Mouse (Mus musculus) heart, postnatal 36 days (tissue): ENCODE data around the gene Opcml. TPM values are rescaled to one million over a fixed set of nuclear protein-coding genes. Genes with fewer than 3 reads are reported as not detected.

ENCODE experiments used
- DNase-seq, 2 experiments: peaks; one replicate each; pipeline ENCODE4 v3.0.0; 2021 to 2022
- intact Hi-C: fragments of 180-260 bp; cut with DNase I; formaldehyde crosslinking; loops from one replicate; pipeline ENCODE4 v1.15.1; 2025
- total RNA-seq, 2 experiments: library from RNA; stranded (reverse); gene quantifications; 2 replicates each; pipeline ENCODE4 v1.2.3; 2021

The Opcml gene
- total RNA-seq, 2 experiments from 2014 or later = 0.86 to 1.2 TPM

DNA sequence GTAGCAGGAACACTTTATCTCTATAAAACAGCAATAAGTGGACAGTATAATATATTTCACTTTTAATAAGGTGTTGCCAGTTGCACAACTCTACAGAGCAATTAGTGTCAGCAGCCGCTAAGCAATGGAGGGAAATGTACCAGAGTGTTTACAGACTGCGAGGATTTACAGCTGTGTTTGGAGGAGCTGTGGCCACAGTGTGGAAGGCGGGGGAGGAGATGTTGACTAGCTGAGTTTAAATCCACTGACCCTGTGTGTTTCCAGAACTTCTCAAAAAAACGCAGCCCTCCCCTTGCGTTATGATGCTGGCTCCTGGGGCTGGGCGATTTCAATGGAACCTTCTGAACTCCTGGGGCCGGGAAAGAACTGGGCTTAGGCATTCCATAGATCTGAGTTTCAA lies 33.8 kb downstream of the Opcml start:
- intact Hi-C loops = no loop called here
- DNase-seq = no peak

DNA sequence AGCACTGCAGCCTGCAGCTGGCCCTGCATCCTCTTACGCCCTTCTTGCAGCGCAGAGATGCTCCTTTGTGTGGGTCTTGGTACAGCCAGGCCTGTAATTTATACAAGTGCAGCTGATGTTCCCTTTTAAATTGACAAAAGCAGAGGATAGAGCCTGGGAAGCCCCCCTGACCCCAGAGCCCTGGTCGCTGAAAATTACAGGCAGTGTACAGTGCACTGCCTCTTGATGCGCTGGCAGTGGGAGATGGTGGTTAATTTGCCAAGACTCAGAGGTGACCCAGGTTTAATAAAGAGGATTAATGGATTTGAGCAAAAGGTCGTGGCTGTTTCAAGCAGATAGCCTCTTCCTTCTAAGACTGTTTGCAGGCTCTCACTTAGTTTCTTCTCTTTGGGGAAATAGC lies 39.9 kb downstream of the Opcml start:
- intact Hi-C loops = no loop called here
- DNase-seq = no peak

DNA sequence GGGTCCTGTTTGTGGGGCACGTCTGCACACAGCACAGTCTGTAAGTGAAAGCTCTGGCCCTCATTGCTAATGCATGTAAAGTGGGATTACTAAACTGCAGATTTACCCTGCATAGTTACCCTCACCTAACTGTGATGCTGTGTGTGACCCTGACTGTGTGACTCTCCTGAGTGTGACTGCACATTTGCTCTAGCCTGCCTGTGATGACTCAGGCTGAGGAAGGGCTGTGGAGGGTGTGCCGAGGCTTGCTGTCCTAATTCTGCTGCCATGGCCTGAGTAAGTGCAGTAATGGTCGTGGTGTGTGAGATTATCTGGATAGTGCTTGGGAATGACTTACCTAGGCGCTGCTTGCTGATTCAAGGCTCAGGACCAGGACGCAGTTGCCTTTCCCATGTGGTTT lies 52.2 kb downstream of the Opcml start:
- intact Hi-C loops = no loop called here
- no peak for DNase-seq

DNA sequence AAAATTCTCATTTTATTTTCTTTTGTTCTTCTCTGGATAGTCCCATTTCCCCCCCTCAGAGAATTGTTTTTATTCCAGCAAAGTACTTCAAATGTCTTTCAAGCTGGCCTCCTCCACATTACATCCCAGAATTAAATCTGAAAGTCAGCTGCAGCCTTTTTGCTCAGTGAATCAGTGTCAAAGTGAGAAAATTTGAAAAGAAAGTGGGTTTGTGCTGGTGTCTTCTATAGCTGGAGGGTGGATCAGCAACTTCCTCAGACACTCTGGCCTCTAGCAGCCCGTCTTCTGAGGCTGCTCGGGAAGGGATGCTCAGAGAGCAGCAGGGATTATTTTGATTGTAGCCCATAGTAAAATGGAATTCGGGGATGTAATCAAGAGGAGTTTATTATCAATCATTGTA lies 81.0 kb downstream of the Opcml start:
- intact Hi-C loops = no loop called here
- no peak for DNase-seq

DNA sequence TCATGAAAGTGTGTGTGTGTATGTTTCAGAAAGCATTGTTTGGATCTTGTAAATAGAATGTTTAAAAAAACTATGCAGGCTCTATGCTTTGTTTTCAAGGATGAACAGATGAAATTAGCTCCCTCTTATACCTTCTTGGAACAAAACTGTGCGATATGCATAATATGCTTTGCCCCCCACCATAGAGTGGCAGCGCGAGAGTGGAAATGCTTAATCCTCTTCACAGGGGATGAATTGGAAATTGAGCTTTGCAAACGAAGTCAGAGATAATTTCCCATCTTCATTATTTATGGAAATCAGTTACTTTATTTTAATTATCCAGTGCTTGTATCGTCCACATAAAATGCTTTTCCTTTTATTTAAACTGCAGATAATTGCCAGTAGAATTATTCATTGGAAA lies 99.1 kb downstream of the Opcml start:
- intact Hi-C loops = no loop called here
- DNase-seq = no peak

DNA sequence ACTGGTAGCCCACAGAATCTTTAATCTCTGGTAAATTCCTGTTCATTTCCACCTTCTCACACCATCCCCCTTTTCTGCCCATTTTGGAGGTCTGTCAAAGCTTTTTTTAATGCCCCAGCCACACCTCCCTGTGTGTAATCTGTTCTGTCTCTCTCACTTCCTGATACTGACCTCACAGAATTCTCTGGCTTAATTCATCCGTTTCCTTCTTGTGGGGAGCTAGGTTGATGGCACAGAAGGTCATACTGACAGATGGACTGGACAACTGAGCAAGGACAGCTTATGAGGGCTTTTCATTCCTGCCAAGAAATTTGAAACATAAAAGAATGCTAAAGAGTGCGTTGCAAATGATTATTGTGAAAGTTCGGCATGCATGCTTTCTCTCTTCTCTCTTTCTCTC lies 126.7 kb downstream of the Opcml start:
- intact Hi-C loops = no loop called here
- no peak for DNase-seq

DNA sequence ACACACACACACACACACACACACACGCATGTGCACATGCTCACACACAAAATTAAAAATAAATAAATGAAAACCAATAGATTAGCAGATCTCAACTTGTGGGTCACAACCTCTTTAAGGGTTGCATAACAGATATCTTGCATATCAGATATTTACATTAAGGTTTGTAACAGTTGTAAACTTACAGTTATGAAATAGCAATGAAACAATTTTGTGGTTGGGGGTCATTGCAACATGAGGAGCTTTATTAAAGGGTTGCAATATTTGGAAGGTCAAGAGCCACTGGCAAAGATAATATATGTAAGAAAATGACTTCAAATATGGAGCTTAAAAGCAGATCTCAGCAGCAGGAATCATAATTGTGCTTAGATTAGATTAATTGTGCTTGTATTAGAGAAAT lies 132.9 kb downstream of the Opcml start:
- intact Hi-C loops = no loop called here
- no peak for DNase-seq

DNA sequence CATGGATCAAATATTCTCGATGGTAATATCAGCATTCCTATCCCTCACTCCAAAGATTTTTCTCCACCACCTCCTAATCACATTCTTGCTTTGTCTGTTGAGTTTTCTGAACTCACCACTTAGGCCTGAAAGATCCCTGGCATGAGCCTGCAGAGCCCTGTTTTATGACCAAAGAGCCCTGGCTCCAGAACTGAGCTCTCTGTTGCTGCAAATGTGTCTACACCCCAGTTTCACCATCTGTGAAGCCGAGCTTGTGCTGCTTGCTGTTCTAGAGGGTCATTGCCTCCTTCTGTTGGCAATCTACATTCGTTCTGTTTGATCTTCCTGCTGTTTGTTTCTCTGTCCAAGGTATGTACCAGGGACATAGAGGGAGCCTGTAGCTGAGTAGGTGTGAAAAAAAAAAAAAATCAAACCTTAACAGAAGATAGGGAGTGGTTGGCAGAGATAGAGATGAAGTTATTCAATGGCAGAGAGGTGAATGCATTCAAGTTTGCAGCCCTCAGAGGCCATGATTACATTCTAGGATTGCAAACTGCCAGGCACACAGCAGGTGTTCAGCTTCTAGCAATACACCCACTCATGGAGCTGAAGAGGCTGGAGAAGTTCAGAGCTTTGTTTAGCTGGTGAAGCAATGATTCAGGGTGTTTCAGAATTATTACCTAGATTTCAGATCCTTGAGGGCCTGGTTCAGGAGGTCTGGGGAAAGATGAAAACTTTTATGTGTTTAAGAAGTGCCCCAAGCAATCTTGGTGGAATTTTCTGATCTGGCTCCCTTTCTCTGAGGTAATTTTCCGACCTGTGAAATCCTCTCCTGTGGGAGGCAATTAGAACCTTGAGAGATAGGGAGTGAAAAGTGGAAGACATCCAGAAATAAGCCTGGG lies 133.6 kb downstream of the Opcml start:
- no peak for DNase-seq
- intact Hi-C loops = no loop called here

DNA sequence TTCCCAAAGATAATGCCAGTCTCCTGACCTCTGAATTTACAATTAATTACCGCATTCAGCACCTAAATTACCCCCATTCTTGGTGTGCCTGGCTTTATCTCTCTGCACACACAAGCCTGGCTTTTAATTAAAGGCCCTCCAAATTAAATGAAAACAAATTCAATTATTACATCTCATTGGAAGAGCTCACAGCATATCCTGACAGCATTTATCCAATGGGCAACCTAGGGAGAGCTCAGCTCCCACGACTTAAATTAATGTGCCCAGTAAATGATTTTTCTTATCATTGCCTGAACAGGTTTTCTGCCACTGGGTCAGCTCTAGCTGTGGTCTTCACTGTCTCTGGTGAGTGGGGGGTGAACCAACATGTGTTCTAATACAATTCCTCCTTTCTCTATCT lies 135.1 kb downstream of the Opcml start:
- intact Hi-C loops = no loop called here
- DNase-seq = no peak

DNA sequence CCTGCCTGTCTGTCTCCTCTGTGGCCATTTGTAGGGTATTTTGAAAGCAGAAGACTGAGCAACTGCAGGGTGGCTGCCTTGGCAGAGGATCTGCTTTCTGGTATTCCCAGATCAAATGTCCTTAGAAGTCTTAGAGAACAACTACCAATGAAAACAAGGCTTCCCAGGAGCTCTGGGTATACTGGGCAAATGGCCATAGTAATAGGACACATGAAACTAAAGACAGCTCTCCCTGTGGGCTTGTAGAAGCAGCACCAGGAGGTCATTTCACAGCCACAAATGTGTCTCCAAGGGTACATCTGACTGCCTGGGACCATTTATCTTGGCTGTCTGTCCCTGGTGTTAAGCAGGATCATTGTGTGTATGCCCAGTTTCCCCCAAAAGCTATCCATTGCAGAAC lies 146.7 kb downstream of the Opcml start:
- intact Hi-C loops = no loop called here
- DNase-seq = no peak

DNA sequence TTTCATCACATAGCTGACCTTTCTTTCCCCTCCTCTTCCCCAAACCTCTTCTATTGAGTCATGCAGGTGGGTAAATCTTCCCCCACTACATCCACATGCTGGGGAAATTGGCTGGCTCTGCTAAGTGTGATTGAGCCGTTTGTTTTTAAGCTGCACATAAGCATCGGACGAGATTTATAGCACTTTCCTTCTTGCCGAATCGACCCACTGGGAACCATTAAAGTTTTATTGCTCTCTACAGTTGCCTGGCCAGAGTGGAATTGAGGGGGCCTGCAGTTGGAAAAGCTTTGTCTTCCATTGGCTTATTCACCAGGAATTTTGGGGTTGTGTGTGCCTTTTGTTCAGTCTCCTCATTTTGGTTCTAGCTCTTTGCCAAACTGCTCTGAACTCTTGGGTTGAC lies 147.1 kb downstream of the Opcml start:
- intact Hi-C loops = no loop called here
- DNase-seq = no peak

DNA sequence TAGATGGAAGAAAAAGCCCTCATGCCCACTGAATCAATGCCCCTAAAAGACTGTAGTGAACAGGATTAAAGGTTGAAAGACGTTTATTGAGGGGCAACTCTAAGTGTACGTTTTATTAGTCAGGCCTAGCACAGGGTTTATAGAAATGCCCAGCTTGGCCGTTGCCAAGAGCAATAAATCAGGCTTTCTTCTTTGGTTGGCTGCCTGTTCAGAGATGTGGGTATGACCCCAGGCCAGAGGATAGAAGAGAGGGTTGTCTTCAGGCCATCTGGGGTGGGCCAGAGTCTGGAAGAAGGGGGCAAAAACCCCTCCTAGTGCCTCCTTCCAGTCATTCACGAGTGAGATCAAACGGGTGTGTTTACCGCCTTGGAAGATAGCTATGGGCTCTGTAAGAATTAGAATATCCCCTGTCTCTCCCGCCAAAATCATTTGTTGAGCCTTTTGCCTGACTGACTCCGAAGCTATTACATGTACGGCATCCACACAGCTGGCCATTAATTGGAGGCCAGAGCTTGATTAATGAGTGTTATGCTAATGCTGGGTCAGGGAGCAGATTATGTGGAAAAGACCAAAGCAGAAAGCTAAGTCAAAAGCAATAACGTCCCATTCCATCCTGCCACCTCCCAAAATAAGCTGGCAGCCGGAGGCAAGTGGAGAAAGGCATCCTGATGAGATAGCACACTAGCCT lies 154.9 kb downstream of the Opcml start:
- intact Hi-C loops = no loop called here

DNA sequence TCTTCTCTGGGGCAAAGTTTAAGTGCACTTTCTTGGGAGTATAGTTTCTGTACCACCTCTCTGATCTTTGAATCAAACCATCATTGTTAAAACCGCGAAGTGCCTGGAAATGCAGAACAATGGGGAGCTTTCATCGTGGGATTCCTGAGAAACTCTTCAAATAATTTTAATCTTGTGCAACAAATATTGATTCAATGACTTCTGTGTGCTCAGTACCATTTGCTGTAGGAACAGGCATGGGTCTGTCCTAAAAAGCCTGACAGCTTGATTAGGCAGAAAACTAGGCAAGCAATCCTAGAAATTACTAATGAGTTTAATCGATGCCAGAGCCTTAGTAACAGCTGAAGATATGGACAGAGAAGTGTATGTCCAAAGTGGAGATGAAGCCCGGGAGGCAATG lies 160.5 kb downstream of the Opcml start:
- intact Hi-C loops = no loop called here
- no peak for DNase-seq

More for the DNA sequence above, 154.9 kb downstream of the Opcml start:
- DNase-seq = no peak

DNA sequence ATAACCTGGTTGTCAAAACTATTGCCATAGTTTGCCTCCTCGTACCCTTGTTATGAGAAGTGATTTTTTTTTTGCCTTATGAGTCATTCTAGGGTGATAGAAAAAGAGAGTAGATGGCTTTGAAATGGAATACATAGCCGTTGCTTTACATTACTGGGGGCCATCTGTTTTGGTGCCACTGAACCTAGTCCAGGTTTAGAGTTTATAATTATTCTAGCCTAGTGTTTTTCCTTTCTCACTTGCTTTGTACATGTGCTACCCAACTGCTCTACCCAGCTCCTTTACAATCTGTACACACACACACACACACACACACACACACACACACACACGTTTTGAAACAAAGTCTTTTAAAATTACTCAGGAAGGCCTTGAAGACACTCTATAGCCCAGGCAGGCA lies 171.1 kb downstream of the Opcml start:
- DNase-seq = no peak
- intact Hi-C loops = no loop called here

DNA sequence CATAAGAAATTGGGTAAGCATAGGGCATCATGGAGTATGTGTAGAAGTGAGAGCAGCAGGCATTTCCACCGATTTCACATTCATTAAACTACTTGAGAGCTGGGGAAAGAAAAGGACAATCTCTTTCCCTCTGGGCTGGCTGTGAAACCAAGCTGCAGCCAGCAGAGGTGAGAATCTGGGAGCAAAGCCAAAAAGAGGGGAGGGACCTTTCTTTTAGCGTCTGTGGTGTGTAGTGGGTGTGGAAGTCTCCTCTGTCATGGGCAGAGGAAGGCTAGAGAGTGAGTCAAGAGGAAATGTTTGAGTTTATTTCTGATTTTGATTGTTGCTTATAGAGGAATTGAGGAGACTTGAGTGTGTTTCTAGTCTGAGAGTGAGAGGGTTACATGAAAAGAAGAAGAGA lies 172.8 kb downstream of the Opcml start:
- intact Hi-C loops = no loop called here
- no peak for DNase-seq

DNA sequence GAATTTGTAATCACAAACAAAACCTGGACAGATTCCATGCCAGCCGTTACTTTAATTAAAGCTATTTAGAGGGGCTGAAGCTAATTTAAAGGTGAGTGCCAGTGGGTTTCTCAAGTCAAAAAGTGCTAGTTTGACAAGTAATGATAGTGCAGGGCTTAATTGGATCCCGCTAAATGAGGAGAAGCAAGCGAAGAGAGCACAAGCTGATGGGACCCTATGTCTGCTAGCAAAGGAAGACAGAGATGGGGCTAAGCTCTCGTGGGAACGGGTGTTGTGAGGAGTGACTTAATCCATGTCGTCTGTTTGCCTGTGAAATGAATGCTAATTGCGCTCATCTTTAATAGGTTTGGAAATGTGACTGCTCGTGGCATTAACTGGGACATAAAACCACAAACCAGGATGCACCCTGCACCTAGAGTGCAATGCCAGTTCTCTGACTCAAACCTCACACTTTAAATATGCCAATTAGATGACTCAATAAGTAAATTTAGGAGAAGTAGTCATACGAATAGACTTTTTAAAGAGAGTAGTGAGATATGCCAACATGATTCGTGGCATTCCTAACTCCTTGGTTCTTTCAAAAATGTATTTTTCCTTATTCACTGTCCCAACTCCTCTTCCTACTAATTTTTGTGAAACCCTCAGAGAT lies 174.5 kb downstream of the Opcml start:
- intact Hi-C loops = no loop called here

DNA sequence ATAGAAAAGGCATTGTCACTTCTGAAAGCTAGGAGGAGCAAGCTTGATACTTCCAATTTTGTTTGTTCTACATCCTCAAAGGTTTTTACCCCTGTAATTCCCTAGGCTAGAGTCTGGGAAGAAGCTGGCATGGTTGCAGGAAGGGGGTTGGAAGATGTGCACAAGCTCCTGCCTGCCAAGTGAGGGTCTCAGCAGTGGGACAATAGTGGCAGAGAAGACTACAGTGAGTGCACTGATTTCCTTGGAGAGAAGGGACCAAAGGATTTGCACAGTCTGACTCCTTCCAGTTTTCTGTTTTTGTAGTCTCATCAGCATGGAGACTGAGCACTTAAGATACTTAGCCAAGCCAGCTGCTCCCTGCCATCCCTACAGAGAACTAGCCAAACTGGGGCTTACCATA lies 177.7 kb downstream of the Opcml start:
- no peak for DNase-seq
- intact Hi-C loops = no loop called here

More for the DNA sequence above, 174.5 kb downstream of the Opcml start:
- DNase-seq = no peak

DNA sequence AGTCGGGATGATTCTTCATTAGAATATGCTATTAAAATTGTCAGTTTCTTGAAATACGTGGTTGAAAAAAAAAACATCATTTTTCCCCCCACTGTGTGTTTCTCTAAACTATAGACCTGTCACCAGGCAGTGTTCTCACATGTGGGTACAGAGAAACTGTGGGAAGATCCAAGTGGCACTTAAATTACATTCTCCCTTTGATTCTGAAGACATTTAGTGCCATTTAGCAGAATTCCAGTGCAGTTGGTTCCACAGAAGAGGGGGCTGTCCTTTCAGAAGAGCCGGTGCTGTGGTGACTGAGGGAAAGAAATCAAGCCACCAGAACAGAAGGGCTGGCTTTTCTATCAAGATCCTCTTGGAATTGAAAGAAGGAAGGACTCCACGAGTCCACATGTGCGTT lies 181.7 kb downstream of the Opcml start:
- intact Hi-C loops = no loop called here
- no peak for DNase-seq

DNA sequence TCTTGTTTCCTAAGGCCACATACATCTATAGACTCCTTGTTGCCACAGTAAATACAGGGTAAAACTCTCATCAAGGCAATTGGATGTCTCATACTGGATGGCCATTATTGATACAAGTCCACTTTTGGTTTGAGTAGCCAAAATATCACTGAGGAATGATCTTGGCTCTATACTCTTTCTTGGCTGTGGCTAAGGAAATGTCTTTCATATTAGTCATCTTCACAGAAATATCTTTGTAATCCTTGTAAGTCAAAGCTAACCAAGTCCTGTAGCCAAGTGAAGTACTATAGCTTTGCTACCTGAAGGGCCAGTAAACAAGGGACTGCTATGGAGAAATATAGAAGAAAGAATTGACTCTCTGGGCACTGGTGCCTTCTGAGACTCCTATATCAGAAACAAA lies 192.0 kb downstream of the Opcml start:
- no peak for DNase-seq
- intact Hi-C loops = no loop called here

DNA sequence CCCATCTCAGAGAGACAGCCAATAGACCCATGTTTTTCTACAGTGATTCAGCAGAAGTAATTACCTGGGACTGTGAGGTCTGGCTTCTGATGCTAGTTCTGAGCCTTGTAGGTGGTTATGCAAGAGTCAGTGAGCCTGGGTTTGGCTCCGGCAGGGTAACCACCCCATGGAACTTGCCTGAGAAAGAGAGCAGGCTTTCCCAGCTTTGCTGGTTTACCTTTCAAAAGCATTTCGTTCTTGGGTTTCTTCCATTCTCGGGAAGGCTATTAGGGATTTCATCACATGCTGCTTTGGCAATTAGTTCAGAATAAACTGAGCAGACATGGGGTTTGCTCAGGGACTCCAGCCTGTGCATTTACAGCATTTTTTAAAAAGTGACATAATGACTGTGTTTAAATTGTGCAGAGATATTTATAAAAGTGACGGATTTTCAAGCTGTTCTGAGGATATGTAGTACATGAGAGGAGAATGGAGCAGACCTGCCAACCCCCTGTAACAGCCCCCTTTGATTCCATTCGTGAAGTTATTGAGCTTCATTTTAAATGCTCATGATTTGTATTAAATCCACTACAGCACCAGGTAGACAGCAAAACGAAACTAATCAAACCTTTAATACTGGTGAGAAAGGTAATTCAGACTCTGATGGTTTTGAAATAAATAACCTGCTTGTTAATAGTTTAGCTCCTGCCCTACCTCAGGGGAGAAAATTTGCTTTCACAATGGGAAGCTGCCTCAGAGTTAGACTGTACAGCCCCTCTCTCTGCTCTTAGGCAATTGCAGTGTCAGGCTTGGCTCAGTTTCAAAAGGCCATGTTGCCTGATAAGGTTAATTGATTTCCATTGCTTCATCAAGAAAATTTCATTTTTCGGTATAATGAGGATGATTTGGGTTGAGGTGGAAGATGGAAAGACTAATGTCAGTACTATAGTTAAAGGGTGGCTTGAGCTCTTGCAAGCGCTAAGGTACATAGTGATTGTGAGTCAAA lies 196.3 kb downstream of the Opcml start:
- DNase-seq = no peak
- intact Hi-C loops = no loop called here

DNA sequence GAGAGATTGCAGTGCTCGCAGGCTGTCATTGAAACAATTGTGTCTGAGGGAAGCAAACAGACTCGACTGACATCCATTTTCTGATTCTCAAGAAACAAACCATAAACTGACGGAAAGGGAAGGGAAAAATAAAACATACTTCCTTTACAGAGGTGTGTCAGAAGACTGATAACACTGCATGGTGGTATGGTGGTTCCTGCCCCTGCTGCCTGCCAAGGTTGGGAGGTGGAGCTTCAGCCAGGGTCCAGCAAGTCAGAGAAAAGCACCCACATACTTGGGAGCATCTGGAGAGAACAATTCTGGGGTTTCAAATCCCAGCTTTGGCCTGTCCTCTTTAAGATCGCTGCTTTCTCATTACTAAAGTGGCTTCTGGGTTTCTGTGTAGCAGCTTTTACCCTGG lies 201.0 kb downstream of the Opcml start:
- no peak for DNase-seq
- intact Hi-C loops = no loop called here
